Mouse (Mus musculus): ENCODE data around the gene Gm17349.

Gene Gm17349

DNA sequence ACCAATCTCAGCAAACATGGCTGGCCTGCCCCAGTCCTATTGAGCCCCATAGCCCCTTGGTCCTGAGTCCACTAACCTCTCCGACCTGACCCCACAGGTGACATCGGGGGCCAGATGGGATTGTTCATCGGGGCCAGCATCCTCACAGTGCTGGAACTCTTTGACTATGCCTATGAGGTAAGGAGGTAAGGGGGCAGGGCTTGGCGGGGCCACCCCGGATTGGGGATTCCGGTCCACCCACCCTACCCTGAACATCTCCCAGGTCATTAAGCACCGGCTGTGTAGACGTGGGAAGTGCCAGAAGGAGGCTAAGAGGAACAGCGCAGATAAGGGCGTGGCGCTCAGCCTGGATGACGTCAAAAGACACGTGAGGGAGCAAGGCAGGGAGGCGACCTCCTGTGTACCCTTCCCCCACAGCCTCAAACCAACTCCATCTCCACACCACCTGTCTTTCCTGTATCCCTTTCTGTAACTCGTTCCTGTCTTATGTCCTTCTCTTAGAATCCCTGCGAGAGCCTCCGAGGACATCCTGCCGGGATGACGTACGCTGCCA is 6.7 kb downstream of the Gm17349 start:
- DNase-seq, result no peak

DNA sequence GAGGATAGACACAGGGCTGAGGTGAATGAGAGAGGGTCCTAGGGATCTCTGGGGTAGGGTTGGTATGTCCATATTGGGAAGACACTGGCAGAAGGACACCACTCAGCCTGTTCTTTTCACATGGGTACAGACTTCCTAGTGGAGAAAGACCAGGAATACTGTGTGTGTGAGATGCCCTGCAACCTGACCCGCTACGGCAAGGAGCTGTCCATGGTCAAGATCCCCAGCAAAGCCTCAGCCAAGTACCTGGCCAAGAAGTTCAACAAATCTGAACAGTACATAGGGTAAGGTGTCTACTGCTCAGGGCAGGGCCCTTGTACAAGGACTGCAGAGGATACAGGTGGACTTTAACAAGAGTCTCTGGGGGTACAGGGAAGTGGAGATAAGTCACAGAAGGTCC is 8.0 kb downstream of the Gm17349 start:
- DNase-seq, result no peak

DNA sequence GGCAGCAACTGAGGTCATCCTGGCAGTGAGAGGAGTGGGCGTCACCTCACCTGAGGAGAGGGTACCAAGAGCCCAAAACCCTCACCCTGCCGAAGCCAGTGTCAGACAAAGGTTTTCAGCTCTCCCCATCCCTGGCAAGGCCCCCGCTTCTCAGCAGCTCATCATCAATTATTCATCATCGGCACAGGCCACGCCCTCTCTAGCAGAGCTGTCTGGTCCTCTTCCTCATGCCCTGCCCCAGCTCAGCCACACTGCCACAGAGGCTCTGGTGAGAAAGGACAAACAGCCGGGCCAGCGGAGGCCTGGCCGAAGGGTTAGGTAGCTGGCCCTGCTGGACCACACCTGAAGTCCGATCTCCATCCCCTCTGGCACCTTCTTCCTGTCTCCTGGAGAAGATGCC is 13.3 kb downstream of the Gm17349 start:
- DNase-seq, result no peak

DNA sequence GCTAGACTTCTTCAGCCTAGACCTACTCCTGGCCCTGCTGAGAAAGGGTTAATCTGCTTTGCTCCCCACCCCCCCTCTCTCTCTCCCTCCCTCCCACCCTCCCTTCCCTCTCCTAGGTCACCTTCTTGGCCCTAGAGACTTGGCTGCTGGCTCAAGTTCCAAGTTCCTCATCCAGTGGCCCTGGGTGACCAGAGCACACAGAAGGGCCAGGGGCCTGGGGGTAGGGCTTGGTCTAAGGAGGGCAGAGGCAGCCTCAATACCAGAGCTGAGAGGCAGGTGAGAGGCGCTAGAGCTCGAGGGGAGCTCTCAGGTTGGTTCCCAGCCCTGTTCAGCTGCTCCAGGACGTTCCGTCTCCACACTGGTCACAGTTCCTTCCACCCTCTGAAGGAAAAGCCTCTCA is 14.4 kb downstream of the Gm17349 start:
- no peak for DNase-seq

DNA sequence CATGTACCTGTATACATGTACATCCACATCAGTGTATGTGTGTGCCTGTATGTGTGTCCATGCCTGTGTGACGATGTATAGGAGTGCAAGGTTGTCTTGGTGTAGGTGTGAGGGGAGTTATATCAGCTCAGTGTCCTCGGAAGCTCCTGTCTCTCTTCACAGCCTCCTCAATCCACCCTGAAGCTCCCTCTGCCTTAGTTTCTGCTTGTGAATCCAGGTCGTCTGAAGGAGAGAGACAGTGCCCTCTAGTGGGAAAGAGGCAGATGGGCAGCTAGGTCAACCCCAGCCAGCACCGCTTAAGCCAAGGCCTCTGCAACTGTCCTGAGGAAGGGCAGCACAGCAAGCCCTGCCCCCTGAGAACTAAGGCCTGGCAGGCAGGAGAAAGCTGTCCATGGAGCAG is 16.6 kb downstream of the Gm17349 start:
- DNase-seq, result peak; percentile 86

DNA sequence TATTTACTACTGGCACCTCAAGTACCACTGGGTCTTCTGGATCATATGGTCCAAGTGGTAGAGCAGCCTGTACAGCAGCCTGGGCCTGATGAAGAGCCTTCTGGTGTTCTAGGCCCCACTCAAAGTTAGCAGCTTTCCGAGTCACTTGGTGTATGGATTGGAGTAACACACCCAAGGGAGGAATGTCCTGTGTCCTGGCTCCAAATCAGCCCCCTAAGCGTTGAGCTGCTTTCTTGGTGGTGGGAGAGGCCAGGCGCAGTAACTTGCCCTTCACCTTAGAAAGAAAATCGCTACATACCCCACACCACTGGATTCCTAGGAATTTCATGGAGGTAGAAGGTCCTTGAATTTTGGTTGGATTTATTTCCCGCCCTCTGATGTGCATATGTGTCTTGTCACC is 21.1 kb downstream of the Gm17349 start:
- DNase-seq, result no peak

DNA sequence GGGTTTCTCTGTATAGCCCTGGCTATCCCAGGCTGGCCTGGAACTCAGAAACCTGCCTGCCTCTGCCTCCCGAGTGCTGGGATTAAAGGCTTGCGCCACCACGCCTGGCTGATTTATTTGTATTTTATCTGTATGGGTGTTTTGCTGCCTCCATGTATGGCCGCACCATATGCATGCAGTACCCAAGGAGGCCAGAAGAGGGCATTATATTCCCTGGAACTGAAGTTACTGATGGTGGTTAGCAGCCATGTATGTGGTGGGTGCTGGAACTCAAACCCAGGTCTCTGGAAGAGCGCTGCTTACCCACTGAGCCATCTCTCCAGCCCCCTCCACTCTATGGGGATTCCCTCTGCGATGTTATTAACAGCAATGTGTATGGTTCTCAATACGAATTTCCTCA is 22.4 kb downstream of the Gm17349 start:
- no peak for DNase-seq

DNA sequence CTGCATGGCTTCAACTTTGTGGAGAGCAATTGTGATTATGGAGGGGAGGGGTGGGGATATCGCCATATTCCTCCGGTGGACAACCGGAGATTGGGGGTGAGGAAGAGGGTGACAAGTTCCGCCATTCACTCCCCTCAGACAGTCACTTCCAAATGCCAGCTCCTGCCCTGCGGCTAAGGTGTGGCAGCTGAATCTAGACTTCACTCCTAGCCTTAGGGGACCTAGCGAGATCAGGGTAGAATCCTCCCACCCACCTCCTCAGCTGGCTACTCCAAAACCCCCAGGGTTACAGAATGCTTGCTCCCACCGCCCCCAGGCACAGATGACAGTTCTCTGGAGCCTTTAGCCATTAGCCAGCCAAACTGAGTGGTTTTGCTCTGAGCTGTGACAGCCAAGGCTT is 26.3 kb downstream of the Gm17349 start:
- DNase-seq, result no peak

DNA sequence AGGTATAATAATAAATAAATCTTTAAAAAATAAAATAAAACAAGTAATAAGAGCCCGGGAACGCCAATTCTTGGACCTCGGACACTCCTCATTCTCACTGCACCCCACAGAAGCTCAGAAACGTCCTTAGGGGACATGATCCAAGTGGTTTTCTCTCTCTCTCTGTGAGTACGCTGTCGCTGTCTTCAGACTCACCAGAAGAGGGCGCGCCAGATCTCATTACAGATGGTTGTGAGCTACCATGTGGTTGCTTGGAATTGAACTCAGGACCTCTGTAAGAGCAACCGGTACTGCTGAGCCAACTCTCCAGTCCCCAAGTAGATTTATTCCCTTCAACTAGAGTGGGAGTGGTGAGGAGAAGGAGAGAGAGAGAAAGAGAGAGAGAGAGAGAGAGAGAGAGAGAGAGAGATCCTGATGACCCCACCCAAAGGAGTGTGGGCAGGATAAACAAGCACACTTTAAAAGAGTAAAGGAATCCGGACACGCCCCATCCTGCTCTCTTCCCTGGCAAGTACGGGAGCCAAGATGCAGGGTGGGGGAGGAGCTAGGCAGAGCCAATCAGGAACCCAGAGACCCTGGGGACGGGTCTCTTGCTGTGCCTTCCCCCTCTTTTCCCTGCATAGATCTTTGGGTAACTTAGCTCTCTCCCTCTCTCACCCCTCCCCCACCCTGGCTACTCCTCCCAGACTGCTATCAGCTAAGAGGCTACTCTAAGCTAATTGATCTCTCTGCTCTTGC is 27.1 kb downstream of the Gm17349 start:
- DNase-seq, result peak; percentile 54

DNA sequence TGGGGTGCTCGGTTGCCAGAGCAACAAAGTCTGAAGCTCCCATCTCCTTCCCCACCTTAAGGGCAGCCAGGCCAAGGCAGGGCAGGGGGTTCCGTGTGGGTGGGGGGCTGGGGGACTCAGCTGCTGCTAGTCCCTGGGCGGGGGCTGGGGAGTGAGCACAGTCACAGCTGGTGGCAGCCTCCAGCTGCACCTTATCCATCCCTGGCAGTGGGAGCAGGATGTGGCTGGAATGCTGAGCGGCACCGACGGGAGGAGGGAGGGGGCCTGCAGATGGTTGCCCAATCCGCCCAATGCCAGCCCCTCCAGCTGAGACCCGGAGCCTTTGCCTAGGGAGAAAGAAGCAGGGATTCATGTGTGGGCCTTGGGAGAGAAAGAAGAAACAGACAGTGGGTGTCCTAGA is 28.2 kb downstream of the Gm17349 start:
- no peak for DNase-seq

DNA sequence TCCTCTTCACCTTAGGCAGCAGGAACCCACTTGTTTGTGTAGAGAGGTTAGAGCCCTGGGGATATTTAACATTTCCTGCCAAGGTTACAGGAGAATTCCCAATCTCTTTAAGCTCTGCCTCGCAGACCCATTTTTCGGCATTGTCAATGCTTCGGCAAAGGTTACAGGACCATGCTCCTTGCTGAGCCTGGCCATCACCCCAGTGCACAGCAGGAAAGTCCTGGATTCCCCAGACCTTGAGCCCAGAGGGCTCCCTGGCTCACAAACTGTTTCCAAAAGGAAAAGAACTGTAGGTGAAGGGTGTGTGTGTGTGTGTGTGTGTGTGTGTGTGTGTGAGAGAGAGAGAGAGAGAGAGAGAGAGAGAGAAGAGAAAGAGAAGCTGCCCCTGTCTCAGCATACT is 30.4 kb downstream of the Gm17349 start:
- no peak for DNase-seq

DNA sequence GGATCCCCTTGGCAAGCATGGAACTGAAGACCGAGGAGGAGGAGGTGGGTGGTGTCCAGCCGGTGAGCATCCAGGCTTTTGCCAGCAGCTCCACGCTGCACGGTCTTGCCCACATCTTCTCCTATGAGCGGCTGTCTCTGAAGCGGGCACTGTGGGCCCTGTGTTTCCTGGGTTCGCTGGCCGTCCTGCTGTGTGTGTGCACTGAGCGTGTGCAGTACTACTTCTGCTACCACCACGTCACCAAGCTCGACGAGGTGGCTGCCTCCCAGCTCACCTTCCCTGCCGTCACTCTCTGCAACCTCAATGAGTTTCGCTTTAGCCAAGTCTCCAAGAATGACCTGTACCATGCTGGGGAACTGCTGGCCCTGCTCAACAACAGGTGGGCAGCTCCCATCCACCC is 33.5 kb downstream of the Gm17349 start:
- DNase-seq, result no peak

DNA sequence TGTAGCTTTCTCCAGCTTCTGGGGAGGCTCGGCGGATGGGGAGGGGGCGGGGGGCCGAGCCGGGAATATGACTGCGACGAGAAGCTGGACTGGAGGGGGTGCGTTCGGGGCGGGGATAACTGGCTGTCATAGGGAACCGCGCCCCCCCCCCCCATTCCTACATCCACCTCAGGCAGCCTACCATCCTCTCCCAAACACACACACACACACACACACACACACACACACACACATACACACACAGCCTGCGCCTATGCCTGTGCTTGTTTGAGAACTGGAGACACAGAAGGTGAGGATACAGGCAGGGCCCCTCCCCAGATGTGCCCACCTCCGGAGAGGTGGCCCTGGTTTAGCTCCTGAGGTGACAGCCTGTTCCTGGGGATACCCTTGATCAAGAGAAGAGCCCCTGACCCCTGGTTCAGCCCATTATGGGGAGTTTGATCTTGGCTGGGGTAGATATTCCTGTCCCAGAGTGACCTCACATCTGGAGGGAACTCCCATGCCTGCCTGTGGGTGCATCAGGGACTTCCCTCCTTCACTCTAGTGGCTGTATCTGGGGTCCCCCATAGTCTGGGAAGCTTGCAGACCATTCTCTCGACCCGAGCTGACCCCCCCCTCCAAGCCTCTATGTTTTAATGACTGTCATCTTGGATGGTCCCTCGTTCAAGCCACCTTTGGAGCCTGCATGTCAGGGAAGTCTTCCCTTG is 34.2 kb downstream of the Gm17349 start:
- DNase-seq, result no peak

DNA sequence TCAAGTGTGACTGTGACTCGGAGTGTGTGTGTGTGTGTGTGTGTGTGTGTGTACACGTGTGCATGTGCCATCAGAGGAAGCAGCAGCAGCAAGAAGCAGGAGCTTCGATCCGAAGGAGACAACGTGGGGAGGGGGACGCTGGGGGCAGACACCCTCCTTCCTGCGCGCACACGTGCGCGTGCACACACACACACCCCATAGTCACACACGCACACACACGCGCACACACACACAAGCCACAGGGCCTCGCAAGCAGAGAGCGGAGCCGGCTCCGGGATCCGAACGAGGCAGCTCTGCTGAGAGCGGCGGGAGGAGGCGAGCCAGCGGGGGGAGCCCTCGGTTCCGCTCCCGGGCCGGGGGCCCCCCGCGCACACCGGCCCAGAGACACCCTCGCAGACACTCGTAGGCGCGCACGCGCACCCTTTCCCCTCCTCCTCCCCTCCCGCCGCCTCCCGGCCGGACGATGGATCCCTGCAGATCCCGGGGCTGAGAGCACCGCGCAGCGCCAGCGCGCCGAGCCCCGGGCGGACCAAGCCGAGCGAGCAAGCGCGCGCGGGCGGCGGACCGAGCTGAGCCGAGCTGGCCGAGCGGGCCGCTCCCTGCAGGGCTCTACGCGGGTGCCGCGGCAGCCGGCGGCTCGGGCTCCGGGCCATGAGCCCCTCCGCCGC is 35.0 kb downstream of the Gm17349 start, which contains the start of gene Asic1:
Gene Asic1, plus strand, starts transcription at position 215 of the 668 bp plus-strand sequence.
- DNase-seq, result peak; percentile 82

DNA sequence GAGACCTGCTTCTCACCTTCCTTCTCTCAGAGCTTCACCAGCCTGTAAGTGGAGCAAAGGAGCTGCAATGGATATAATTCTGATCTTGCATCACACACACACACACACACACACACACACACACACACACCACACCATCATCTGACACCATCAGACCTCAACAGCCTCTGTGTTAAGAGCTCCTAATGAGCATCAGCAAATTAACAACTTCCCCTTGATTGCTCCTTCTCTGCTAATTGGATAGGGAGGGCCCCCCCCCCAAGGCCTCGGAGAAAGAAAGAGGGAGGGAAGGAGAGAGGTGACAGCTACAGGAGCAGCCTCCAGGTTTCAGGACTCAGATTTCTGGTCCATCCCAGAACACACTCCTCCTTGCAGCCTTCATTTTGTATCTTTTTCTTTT is 35.9 kb downstream of the Gm17349 start:
- DNase-seq, result peak; percentile 91

DNA sequence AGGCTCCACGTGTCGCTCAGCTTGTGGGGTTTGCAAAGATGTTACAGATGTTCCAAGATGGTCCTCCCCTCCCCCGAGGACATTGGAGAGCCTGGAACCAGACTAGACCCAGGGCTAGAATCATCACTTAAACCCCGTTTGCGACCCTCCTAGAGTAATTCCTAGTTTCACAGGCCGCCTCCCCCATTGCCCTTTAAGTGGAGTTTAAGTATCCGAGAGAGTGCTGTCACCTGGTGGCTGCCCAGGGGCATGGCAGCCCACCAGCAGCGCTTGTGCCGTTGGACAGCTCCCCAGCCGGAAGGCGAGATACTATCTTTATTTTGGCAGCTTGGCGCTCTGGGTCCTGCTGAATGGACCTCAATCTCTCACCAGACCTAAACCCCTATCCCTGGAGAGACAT is 36.4 kb downstream of the Gm17349 start:
- DNase-seq, result peak; percentile 82

DNA sequence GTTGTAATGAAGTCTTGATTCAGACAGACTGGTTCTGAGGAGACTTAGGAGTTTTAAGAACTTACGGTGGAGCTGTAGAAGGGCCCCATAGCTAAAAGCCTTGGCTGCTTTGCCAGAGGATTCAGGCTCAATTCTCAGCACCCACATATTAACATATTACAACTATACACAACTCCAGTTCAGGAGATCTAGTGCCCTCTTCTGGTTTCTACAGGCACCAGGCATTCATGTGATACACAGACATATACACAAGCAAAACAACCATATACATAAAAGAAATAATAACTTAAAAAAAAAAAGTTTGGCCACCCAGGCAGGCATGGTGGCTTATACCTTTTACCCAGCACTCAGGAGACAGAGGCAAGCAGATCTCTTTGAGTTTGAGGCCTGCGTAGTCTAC is 37.7 kb downstream of the Gm17349 start:
- no peak for DNase-seq

DNA sequence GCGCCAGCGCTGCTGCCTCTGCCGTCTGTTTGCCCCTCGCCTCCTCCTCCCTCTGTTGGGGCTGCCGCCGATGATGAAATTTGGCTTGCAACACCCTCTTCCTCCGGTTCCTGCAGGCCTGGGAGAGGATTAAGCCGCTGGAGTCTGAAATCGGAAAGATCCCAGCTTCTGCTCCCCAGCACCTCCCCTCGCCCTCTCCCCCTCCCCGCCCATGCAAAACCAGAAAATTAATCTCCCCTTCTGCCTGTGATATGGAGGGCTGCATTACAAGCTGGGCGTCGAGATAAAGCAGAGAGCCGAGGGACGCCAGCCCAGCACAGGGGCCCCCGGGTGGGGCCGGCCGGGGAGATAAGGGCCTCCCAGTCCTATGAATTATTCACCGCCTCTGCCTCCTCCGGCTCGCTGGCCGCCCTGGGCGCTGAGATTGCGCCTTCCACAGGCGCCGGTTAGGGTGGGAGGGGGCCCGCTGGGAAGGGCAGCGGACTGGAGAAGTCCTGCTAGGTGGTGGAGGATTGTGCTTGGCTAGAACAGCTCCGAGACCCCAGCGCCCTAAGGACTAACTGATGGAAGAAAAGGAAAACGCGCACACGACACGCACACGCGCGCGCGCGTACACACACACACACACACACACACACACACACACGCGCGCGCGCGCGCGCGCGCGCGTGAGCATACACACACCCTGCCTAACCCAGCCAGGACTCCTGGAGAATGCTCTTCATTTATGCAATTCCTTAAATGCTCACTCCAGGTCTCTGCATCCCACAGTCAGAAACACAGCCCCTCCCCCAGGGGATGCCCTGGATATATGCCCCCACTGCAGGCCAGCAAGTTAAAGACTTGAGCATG is 40.5 kb downstream of the Gm17349 start:
- DNase-seq, result peak; percentile 81

DNA sequence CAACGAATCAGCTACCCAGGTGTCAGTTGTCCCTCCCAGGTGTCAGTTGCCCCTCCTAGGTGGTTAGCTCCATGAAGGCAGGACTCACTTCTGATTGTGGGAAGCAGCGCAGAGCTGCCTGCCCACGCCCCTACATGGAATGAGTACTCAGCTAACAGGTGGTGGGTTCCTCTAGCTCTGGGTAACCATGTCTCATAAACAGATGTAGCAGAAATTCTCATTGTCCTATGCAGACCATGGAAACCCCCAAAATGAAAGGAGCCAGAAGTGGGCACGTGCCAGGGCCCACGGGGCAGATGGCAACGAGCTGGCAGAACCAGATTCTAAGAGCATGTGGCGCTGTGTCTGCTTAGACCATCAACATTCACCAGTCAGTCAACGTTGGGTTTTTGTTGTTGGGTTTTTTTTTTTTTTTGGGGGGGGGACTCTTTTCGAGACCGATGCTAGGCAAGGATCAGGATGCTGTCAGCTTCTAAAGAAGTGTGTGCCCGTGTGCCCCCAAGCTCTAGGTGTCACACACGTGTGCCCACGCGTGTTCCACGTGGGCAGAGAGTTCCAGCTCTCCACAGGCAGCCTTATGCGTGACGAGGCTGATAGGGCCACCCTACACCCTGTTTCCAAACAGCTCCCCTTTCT is 41.2 kb downstream of the Gm17349 start:
- DNase-seq, result peak; percentile 34

DNA sequence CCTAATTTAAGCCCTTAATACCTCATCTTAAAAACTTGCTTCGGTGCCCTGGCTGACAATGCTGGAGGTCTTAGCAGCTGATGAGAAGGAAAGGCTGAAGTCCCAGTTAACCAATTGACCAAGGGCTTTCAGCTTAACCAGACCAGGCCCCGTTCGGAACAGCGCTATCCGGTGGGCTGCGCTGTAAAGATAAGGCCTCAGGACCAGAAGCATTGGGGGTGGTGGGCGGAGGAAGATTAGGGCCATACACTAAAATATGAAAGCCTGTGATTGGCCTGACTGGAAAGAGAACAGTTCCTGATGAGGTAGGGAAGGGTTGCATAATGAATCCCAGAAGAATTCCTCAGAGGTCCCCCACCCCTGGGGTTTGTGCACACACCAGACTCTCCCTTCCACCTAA is 42.9 kb downstream of the Gm17349 start:
- DNase-seq, result no peak

DNA sequence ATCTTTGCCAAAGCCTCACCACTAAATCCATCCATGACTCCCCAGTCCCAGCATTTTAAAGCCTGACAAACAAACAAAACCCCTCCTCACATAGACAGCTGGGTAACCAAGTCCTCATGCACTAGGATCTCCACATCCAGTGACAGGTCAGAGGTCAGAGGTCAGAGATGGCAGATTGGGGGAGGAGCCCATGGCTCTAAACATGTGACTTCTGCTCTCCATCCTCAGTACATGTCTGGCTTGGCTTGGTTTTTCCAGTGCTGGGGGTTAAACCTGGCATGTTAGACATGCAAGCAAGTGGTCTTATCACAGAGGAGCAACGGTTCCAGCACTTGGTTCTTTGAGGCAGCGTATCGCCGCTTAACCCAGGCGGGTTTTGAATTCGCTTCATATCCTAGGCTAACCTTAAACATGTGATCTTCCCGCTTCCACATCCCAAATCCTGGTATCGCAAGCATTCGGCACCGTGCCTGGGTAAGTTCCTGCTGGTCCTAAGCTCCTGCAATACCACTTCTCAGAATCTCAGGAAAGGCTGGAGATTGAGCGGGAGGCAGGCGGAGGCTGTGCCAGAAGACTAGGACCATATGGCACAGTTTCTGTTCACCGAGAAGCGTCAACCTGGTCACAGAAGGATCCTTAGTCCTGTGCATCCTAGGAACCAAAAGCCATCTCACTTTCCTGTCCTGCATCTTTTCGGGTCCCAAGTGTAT is 44.0 kb downstream of the Gm17349 start:
- no peak for DNase-seq

DNA sequence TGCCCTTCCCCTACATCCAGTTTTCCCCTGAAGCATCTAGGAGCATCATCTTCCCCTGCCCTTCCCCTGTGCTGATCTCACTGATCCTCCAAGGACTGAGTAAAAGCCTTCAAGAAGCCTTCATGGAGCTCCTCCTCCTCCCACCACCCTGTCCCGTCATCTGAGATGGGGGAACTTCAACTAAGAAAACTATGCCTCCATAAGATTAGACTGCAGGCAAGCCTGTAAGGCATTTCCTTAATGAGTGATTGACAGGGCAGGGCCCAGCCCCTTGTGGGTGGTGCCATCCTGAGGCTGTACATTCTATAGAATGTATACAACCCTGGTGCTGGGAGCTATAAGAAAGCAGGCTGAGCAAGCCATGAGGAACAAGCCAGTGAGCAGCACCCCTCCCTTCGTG is 46.9 kb downstream of the Gm17349 start:
- no peak for DNase-seq
